Mouse (Mus musculus) right cerebral cortex, postnatal 25 days (tissue): ENCODE measurements at regions not wholly inside any gene's neighbourhood (a gene's known extent, or its start where the extent isn't known, plus 50 kb on each side); places are given as distances from the start of the nearest gene placed in this dataset.

ENCODE experiments used
- DNase-seq: peaks from one replicate; pipeline ENCODE4 v3.0.0; 2022

GRCm38 (mm10) chr9:46938628-46939027, 59.9 kb upstream of the Gm4791 start:
- no peak for DNase-seq

- no peak for DNase-seq
Observed at GRCm38 (mm10) chr9:46925641-46926040, 72.9 kb upstream of the Gm4791 start.

GRCm38 (mm10) chr9:46920081-46920480, 78.5 kb upstream of the Gm4791 start:
- no peak for DNase-seq

GRCm38 (mm10) chr9:46913238-46913637, 85.3 kb upstream of the Gm4791 start:
- peak; percentile 48 for DNase-seq

- DNase-seq: no peak
Observed at GRCm38 (mm10) chr9:46909412-46910013, 89.0 kb upstream of the Gm4791 start.

- DNase-seq: no peak
Observed at GRCm38 (mm10) chr9:46905081-46905480, 93.5 kb upstream of the Gm4791 start.

GRCm38 (mm10) chr9:46903491-46904220, 94.9 kb upstream of the Gm4791 start:
- DNase-seq: no peak

GRCm38 (mm10) chr9:46899283-46899682, 99.3 kb upstream of the Gm4791 start:
- DNase-seq: no peak

- DNase-seq: no peak
Observed at GRCm38 (mm10) chr9:46898120-46898519, 100.4 kb upstream of the Gm4791 start.

GRCm38 (mm10) chr9:46891829-46892228, 106.7 kb upstream of the Gm4791 start:
- DNase-seq: no peak

- DNase-seq: no peak
Observed at GRCm38 (mm10) chr9:46889933-46890662, 108.4 kb upstream of the Gm4791 start.

GRCm38 (mm10) chr9:46871211-46871994, 127.1 kb upstream of the Gm4791 start:
- no peak for DNase-seq

- DNase-seq: no peak
Observed at GRCm38 (mm10) chr9:46863934-46864333, 134.6 kb upstream of the Gm4791 start.

- DNase-seq: no peak
Observed at GRCm38 (mm10) chr9:46851753-46852152, 146.8 kb upstream of the Gm4791 start.

GRCm38 (mm10) chr9:46851336-46851735, 147.2 kb upstream of the Gm4791 start:
- DNase-seq: no peak

GRCm38 (mm10) chr9:46845276-46845675, 153.3 kb upstream of the Gm4791 start:
- peak; percentile 34 for DNase-seq

GRCm38 (mm10) chr9:46843781-46844180, 154.8 kb upstream of the Gm4791 start:
- DNase-seq: no peak

GRCm38 (mm10) chr9:46841571-46841970, 157.0 kb upstream of the Gm4791 start:
- no peak for DNase-seq

- no peak for DNase-seq
Observed at GRCm38 (mm10) chr9:46835261-46835660, 163.3 kb upstream of the Gm4791 start.

GRCm38 (mm10) chr9:46830746-46831560, 167.6 kb upstream of the Gm4791 start:
- DNase-seq: no peak

- DNase-seq: no peak
Observed at GRCm38 (mm10) chr9:46830316-46830715, 168.2 kb upstream of the Gm4791 start.

GRCm38 (mm10) chr9:46824703-46825102, 173.8 kb upstream of the Gm4791 start:
- DNase-seq: no peak
